Mouse (Mus musculus): ENCODE data around the gene Tmem247. TPM values are rescaled to one million over a fixed set of nuclear protein-coding genes. Genes with fewer than 3 reads are reported as not detected.

The Tmem247 gene
- polyA plus RNA-seq, 1 experiment from 2014 or later, result not detected

GRCm38 (mm10) chr17:86966040-86966439, 48.9 kb downstream of the Tmem247 start:
- Histone ChIP-seq H3K27me3 (no peaks in the 10 kb centered on the region), H3K9me3 (no peaks in the 10 kb centered on the region), H3K4me3 (no peak overlapping the region), H3K4me1 (peaks cover 49% of the 10 kb centered on the region), H3K4me2 (replicated peaks) (peak overlapping the region; percentile 23; the same call in 1 of the 2 replicates), H3K9ac (no peak overlapping the region), H3K27ac (no peak overlapping the region), H3K36me3 (peaks cover 23% of the 10 kb centered on the region)
- WGBS, result 78% methylated on average over 10 of the region's 10 CpGs
- ATAC-seq (ENCODE audit: low FRiP score, low read depth), result no peak

GRCm38 (mm10) chr17:86967048-86967447, 49.9 kb downstream of the Tmem247 start:
- Histone ChIP-seq H3K4me1 (peaks cover 39% of the 10 kb centered on the region), H3K4me2 (replicated peaks) (no peak overlapping the region; the same call in 1 of the 2 replicates), H3K9ac (no peak overlapping the region), H3K4me3 (no peak overlapping the region), H3K36me3 (peaks cover 33% of the 10 kb centered on the region), H3K27ac (no peak overlapping the region), H3K9me3 (no peaks in the 10 kb centered on the region), H3K27me3 (no peaks in the 10 kb centered on the region)
- ATAC-seq (ENCODE audit: low FRiP score, low read depth), result no peak
- 92% methylated on average over 12 of the region's 12 CpGs for WGBS

- WGBS, result 70% methylated on average over 10 of the region's 10 CpGs
- H3K27ac ChIP-seq, result no peak overlapping the region
- ATAC-seq (ENCODE audit: low FRiP score, low read depth), result no peak
- no peaks in the 10 kb centered on the region for H3K9me3 ChIP-seq
- H3K4me1 ChIP-seq, result peaks cover 37% of the 10 kb centered on the region
- no peak overlapping the region for H3K4me3 ChIP-seq
- peaks cover 40% of the 10 kb centered on the region for H3K36me3 ChIP-seq
- H3K27me3 ChIP-seq, result no peaks in the 10 kb centered on the region
- H3K9ac ChIP-seq, result no peak overlapping the region
- no peak overlapping the region; the same call in 1 of the 2 replicates for H3K4me2 ChIP-seq (replicated peaks)
These were observed 50.7 kb downstream of the Tmem247 start for GRCm38 (mm10) chr17:86967536-86968525.

- H3K9ac ChIP-seq, result no peak overlapping the region
- 87% methylated on average over 5 of the region's 5 CpGs for WGBS
- peaks cover 40% of the 10 kb centered on the region for H3K4me1 ChIP-seq
- no peaks in the 10 kb centered on the region for H3K27me3 ChIP-seq
- no peak for ATAC-seq (ENCODE audit: low FRiP score, low read depth)
- H3K27ac ChIP-seq, result no peak overlapping the region
- H3K36me3 ChIP-seq, result peaks cover 48% of the 10 kb centered on the region
- H3K9me3 ChIP-seq, result no peaks in the 10 kb centered on the region
- no peak overlapping the region for H3K4me3 ChIP-seq
- no peak overlapping the region for H3K4me2 ChIP-seq (replicated peaks)
These were observed 51.4 kb downstream of the Tmem247 start for GRCm38 (mm10) chr17:86968581-86968980.

- H3K36me3 ChIP-seq, result peaks cover 58% of the 10 kb centered on the region
- H3K9ac ChIP-seq, result no peak overlapping the region
- no peaks in the 10 kb centered on the region for H3K9me3 ChIP-seq
- H3K4me3 ChIP-seq, result no peak overlapping the region
- 69% methylated on average over 5 of the region's 5 CpGs for WGBS
- no peak overlapping the region for H3K27ac ChIP-seq
- ATAC-seq (ENCODE audit: low FRiP score, low read depth), result no peak
- peaks cover 34% of the 10 kb centered on the region for H3K4me1 ChIP-seq
- H3K4me2 ChIP-seq (replicated peaks), result no peak overlapping the region
- H3K27me3 ChIP-seq, result no peaks in the 10 kb centered on the region
These were observed 52.4 kb downstream of the Tmem247 start for GRCm38 (mm10) chr17:86969582-86969981.

- no peak overlapping the region for H3K4me2 ChIP-seq (replicated peaks)
- peaks cover 29% of the 10 kb centered on the region for H3K4me1 ChIP-seq
- H3K9me3 ChIP-seq, result no peaks in the 10 kb centered on the region
- no peak overlapping the region for H3K9ac ChIP-seq
- ATAC-seq (ENCODE audit: low FRiP score, low read depth), result no peak
- no peaks in the 10 kb centered on the region for H3K27me3 ChIP-seq
- H3K4me3 ChIP-seq, result no peak overlapping the region
- H3K36me3 ChIP-seq, result peaks cover 63% of the 10 kb centered on the region
- no peak overlapping the region for H3K27ac ChIP-seq
- 93% methylated on average over 15 of the region's 15 CpGs for WGBS
These were observed 53.0 kb downstream of the Tmem247 start for GRCm38 (mm10) chr17:86970026-86970750.

- Histone ChIP-seq H3K27me3 (no peaks in the 10 kb centered on the region), H3K4me3 (no peak overlapping the region), H3K27ac (no peak overlapping the region), H3K36me3 (peaks cover 70% of the 10 kb centered on the region), H3K4me2 (replicated peaks) (no peak overlapping the region), H3K4me1 (peaks cover 23% of the 10 kb centered on the region), H3K9ac (no peak overlapping the region), H3K9me3 (no peaks in the 10 kb centered on the region)
- WGBS, result 83% methylated on average over 5 of the region's 5 CpGs
- no peak for ATAC-seq (ENCODE audit: low FRiP score, low read depth)
These were observed 53.9 kb downstream of the Tmem247 start for GRCm38 (mm10) chr17:86971036-86971435.

GRCm38 (mm10) chr17:86971860-86972259, 54.7 kb downstream of the Tmem247 start:
- Histone ChIP-seq H3K27me3 (no peaks in the 10 kb centered on the region), H3K9me3 (no peaks in the 10 kb centered on the region), H3K4me1 (peaks cover 23% of the 10 kb centered on the region), H3K9ac (no peak overlapping the region), H3K4me3 (no peak overlapping the region), H3K4me2 (replicated peaks) (no peak overlapping the region), H3K36me3 (peaks cover 76% of the 10 kb centered on the region), H3K27ac (no peak overlapping the region)
- 84% methylated on average over 7 of the region's 7 CpGs for WGBS
- ATAC-seq (ENCODE audit: low FRiP score, low read depth), result no peak

Other genes with a start within 250 kb of the Tmem247 start
- 2.8 and 3.4 TPM in 2 replicates for gene Epas1, start 163.6 kb upstream of the Tmem247 start, polyA plus RNA-seq (2015; fragmentation: Nextera tagmentation; extraction: Ambion mirVana)
- not detected in 2 replicates for gene Atp6v1e2, start 30.5 kb downstream of the Tmem247 start, polyA plus RNA-seq (2015; fragmentation: Nextera tagmentation; extraction: Ambion mirVana)
- gene Rhoq, start 45.7 kb downstream of the Tmem247 start, polyA plus RNA-seq (2015; fragmentation: Nextera tagmentation; extraction: Ambion mirVana), result 22.1 and 24.6 TPM in 2 replicates
- 29.2 and 30.6 TPM in 2 replicates for gene Pigf, start 108.1 kb downstream of the Tmem247 start, polyA plus RNA-seq (2015; fragmentation: Nextera tagmentation; extraction: Ambion mirVana)
- gene Cript, start 108.2 kb downstream of the Tmem247 start, polyA plus RNA-seq (2015; fragmentation: Nextera tagmentation; extraction: Ambion mirVana), result 139 and 140 TPM in 2 replicates
- gene Socs5, start 190.3 kb downstream of the Tmem247 start, polyA plus RNA-seq (2015; fragmentation: Nextera tagmentation; extraction: Ambion mirVana), result 15.9 and 16.2 TPM in 2 replicates